Mouse (Mus musculus) liver, adult 2 months (tissue): ENCODE results near the gene Abhd8. TPM values are rescaled to one million over a fixed set of nuclear protein-coding genes. Genes with fewer than 3 reads are reported as not detected.

Experiments used
- DNase-seq: peaks from one replicate; pipeline ENCODE4 v3.0.0-alpha.2; 2011; ENCODE audit warnings: low read depth, low spot score; ENCODE audit errors: extremely low read depth
- H3K27ac ChIP-seq: fragments of 200-500 bp; replicated peaks from 2 replicates; pipeline ENCODE4 v1.5.1; 2012; ENCODE audit warnings: low read depth, mild to moderate bottlenecking, control low read depth, inconsistent platforms, low read length; ENCODE audit not compliant: insufficient read depth
- H3K27me3 ChIP-seq: fragments of 200-500 bp; 2 replicates; pipeline ENCODE4 v1.6.1; 2012; ENCODE audit warnings: mild to moderate bottlenecking, moderate library complexity, low read length, inconsistent platforms; ENCODE audit not compliant: control insufficient read depth, insufficient read depth
- H3K36me3 ChIP-seq: fragments of 200-500 bp; 2 replicates; pipeline ENCODE4 v1.6.1; 2012; ENCODE audit warnings: low read length, inconsistent platforms; ENCODE audit not compliant: control insufficient read depth, insufficient read depth
- H3K4me1 ChIP-seq: fragments of 200-500 bp; 2 replicates; pipeline ENCODE4 v1.6.1; 2011; ENCODE audit warnings: low read length; ENCODE audit not compliant: control insufficient read depth, insufficient read depth
- H3K4me3 ChIP-seq: fragments of 200-500 bp; 2 replicates; pipeline ENCODE4 v1.5.1; 2011; ENCODE audit warnings: low read depth, mild to moderate bottlenecking, control low read depth, low read length, moderate library complexity; ENCODE audit not compliant: insufficient read depth
- H3K79me2 ChIP-seq: fragments of 200-500 bp; 2 replicates; pipeline ENCODE4 v1.6.1; 2012; ENCODE audit warnings: inconsistent platforms, mild to moderate bottlenecking, low read length, moderate library complexity; ENCODE audit not compliant: control insufficient read depth, insufficient read depth
- H3K9ac ChIP-seq: fragments of 200-500 bp; 2 replicates; pipeline ENCODE4 v1.6.1; 2012; ENCODE audit warnings: low read depth, mild to moderate bottlenecking, control low read depth, inconsistent platforms, low read length
- CTCF ChIP-seq: fragments of 200-500 bp; IDR thresholded peaks from 2 replicates; pipeline ENCODE4 v1.5.1; 2011; ENCODE audit warnings: low read depth, low read length, control low read depth
- POLR2A ChIP-seq: fragments of 200-500 bp; IDR thresholded peaks from 2 replicates; pipeline ENCODE4 v1.6.1; 2011; ENCODE audit warnings: low read length, control low read depth; ENCODE audit not compliant: insufficient read depth; ENCODE audit errors: extremely low read depth
- WGBS: fragments of 180-500 bp; shearing (Covaris S2); methylation state at CpG from one replicate; pipeline ENCODE4 v1.1.7; 2018; 5-methylcytosine and 5-hydroxymethylcytosine counted together
- polyA plus RNA-seq: library from polyadenylated mRNA; depleted of rRNA; stranded (reverse); fragments of >200 nt; gene quantifications from 2 replicates; pipeline ENCODE4 v1.2.3, GENCODE M21; 2012
- total RNA-seq: library from RNA; depleted of rRNA; stranded (reverse); fragments of >200 nt; gene quantifications from 2 replicates; pipeline ENCODE4 v1.2.3, GENCODE M21; 2014

Gene Abhd8
- total and polyA plus RNA-seq, 2 experiments = 3.1 to 6.7 TPM

- Histone ChIP-seq H3K36me3 (no peaks in the 10 kb centered on the region), H3K4me1 (peaks cover 20% of the 10 kb centered on the region), H3K27me3 (no peaks in the 10 kb centered on the region), H3K27ac (no peak overlapping the region), H3K4me3 (no peak overlapping the region), H3K9ac (no peak overlapping the region), H3K79me2 (peaks cover 13% of the 10 kb centered on the region; the same call in 1 of the 2 replicates)
- WGBS = 94% methylated on average over 2 of the region's 2 CpGs
- TF ChIP-seq CTCF (no peak), POLR2A (no peak)
- DNase-seq = no peak
Observed at GRCm38 (mm10) chr8:71467201-71467600, 3.7 kb upstream of the Abhd8 start.

GRCm38 (mm10) chr8:71466198-71466597 lies 2.7 kb upstream of the Abhd8 start:
- 98% methylated on average over 5 of the region's 5 CpGs for WGBS
- Histone ChIP-seq H3K27ac (no peak overlapping the region), H3K4me1 (peaks cover 21% of the 10 kb centered on the region), H3K27me3 (no peaks in the 10 kb centered on the region), H3K36me3 (no peaks in the 10 kb centered on the region), H3K4me3 (no peak overlapping the region), H3K9ac (no peak overlapping the region), H3K79me2 (peaks cover 13% of the 10 kb centered on the region; the same call in 1 of the 2 replicates)
- DNase-seq = no peak
- TF ChIP-seq CTCF (no peak), POLR2A (no peak)

GRCm38 (mm10) chr8:71465733-71466132 lies 2.3 kb upstream of the Abhd8 start:
- peaks cover 21% of the 10 kb centered on the region for H3K4me1 ChIP-seq

GRCm38 (mm10) chr8:71464513-71465500 lies 1.4 kb upstream of the Abhd8 start, which contains the start of gene Mrpl34:
Gene Mrpl34, plus strand, starts transcription at chr8:71464959.
- 1% methylated on average over 59 of the region's 59 CpGs for WGBS
- Histone ChIP-seq H3K36me3 (no peaks in the 10 kb centered on the region), H3K27me3 (no peaks in the 10 kb centered on the region), H3K4me3 (peak within 1 kb of the TSS; percentile 79), H3K79me2 (peaks cover 8% of the 10 kb centered on the region; the same call in 1 of the 2 replicates), H3K9ac (peak within 1 kb of the TSS; percentile 83), H3K27ac (peak within 1 kb of the TSS; percentile 92), H3K4me1 (peaks cover 17% of the 10 kb centered on the region)
- TF ChIP-seq POLR2A (peak; percentile 77), CTCF (peak; percentile 78)
- DNase-seq = peak; percentile 100

More at GRCm38 (mm10) chr8:71465733-71466132, 2.3 kb upstream of the Abhd8 start:
- Histone ChIP-seq H3K27ac (no peak overlapping the region), H3K79me2 (peaks cover 13% of the 10 kb centered on the region; the same call in 1 of the 2 replicates), H3K36me3 (no peaks in the 10 kb centered on the region), H3K27me3 (no peaks in the 10 kb centered on the region), H3K4me3 (peak overlapping the region; percentile 79; the same call in 1 of the 2 replicates), H3K9ac (no peak overlapping the region)
- DNase-seq = no peak
- 84% methylated on average over 8 of the region's 8 CpGs for WGBS
- TF ChIP-seq CTCF = no peak
- TF ChIP-seq POLR2A = no peak

- Histone ChIP-seq H3K36me3 (no peaks in the 10 kb centered on the region), H3K27ac (no peak overlapping the region), H3K4me3 (peak overlapping the region; percentile 73), H3K4me1 (peaks cover 17% of the 10 kb centered on the region), H3K9ac (peak overlapping the region; percentile 72), H3K27me3 (no peaks in the 10 kb centered on the region), H3K79me2 (no peaks in the 10 kb centered on the region)
- WGBS = 17% methylated on average over 16 of the region's 16 CpGs
- no peak for TF ChIP-seq POLR2A
- TF ChIP-seq CTCF = no peak
- no peak for DNase-seq
Observed at GRCm38 (mm10) chr8:71462786-71463185, 669 bp downstream of the Abhd8 start.
